Mouse (Mus musculus) midbrain, embryonic 15.5 days (tissue): ENCODE data around the gene Zfp940. TPM values are rescaled to one million over a fixed set of nuclear protein-coding genes. Genes with fewer than 3 reads are reported as not detected.

ENCODE experiments used
- ATAC-seq: fragments of 200-750 bp; cut with Nextera tagmentation; replicated peaks from 2 replicates; pipeline ENCODE4 v1.8.0; 2017; ENCODE audit warnings: moderate TSS enrichment
- H3K27ac ChIP-seq: fragments of 300-500 bp; sonication (generic); 2 replicates; pipeline ENCODE4 v1.5.1; 2015; ENCODE audit warnings: mild to moderate bottlenecking, inconsistent platforms
- H3K27me3 ChIP-seq: fragments of 300-500 bp; sonication (generic); replicated peaks from 2 replicates; pipeline ENCODE4 v1.6.1; 2015; ENCODE audit warnings: inconsistent platforms
- H3K36me3 ChIP-seq: fragments of 300-500 bp; sonication (generic); replicated peaks from 2 replicates; pipeline ENCODE4 v1.6.1; 2015; ENCODE audit warnings: inconsistent platforms
- H3K4me1 ChIP-seq: fragments of 300-500 bp; sonication (generic); 2 replicates; pipeline ENCODE4 v1.6.1; 2015; ENCODE audit warnings: inconsistent platforms
- H3K4me2 ChIP-seq: fragments of 300-500 bp; sonication (generic); 2 replicates; pipeline ENCODE4 v1.6.1; 2015; ENCODE audit warnings: inconsistent platforms, mild to moderate bottlenecking, moderate library complexity
- H3K4me3 ChIP-seq: fragments of 300-500 bp; sonication (generic); 2 replicates; pipeline ENCODE4 v1.5.1; 2015; ENCODE audit warnings: mild to moderate bottlenecking, inconsistent platforms
- H3K9ac ChIP-seq: fragments of 300-500 bp; sonication (generic); 2 replicates; pipeline ENCODE4 v1.6.1; 2015; ENCODE audit warnings: mild to moderate bottlenecking, inconsistent platforms
- H3K9me3 ChIP-seq: fragments of 300-500 bp; sonication (generic); 2 replicates; pipeline ENCODE4 v1.6.1; 2016; ENCODE audit warnings: inconsistent platforms
- WGBS: fragments of 180-500 bp; shearing (Covaris S2); methylation state at CpG from one replicate; pipeline ENCODE4 v1.1.7; 2015; ENCODE audit warnings: mixed read lengths; 5-methylcytosine and 5-hydroxymethylcytosine counted together
- polyA plus RNA-seq: library from polyadenylated mRNA; unstranded; fragments of >200 nt; fragmentation: Nextera tagmentation; extraction: Ambion mirVana; gene quantifications from 2 replicates; pipeline ENCODE4 v1.2.1, GENCODE M21; 2015

Gene Zfp940
- polyA plus RNA-seq, 1 experiment from 2014 or later, result 15.3 TPM

- Histone ChIP-seq H3K9ac (no peak overlapping the region), H3K36me3 (peaks cover 26% of the 10 kb centered on the region), H3K27me3 (no peaks in the 10 kb centered on the region), H3K4me3 (no peak overlapping the region), H3K9me3 (no peaks in the 10 kb centered on the region), H3K4me2 (no peak overlapping the region), H3K4me1 (no peaks in the 10 kb centered on the region), H3K27ac (no peak overlapping the region)
- 100% methylated on average over 1 of the region's 1 CpGs for WGBS
- no peak for ATAC-seq
Observed at GRCm38 (mm10) chr7:29842105-29842504, 11.4 kb downstream of the Zfp940 start.

GRCm38 (mm10) chr7:29839256-29839655 lies 14.2 kb downstream of the Zfp940 start:
- no peak overlapping the region for H3K27ac ChIP-seq
- no peak overlapping the region for H3K4me2 ChIP-seq
- WGBS, result 88% methylated on average over 3 of the region's 3 CpGs
- no peaks in the 10 kb centered on the region for H3K4me1 ChIP-seq
- no peak overlapping the region for H3K9ac ChIP-seq
- no peak for ATAC-seq
- no peaks in the 10 kb centered on the region for H3K9me3 ChIP-seq
- H3K4me3 ChIP-seq, result no peak overlapping the region
- peaks cover 9% of the 10 kb centered on the region for H3K36me3 ChIP-seq
- no peaks in the 10 kb centered on the region for H3K27me3 ChIP-seq

GRCm38 (mm10) chr7:29836816-29837215 lies 16.7 kb downstream of the Zfp940 start:
- peaks cover 15% of the 10 kb centered on the region for H3K36me3 ChIP-seq
- no peak overlapping the region for H3K9ac ChIP-seq
- H3K4me3 ChIP-seq, result no peak overlapping the region
- 96% methylated on average over 1 of the region's 1 CpGs for whole genome bisulfite sequencing
- no peak for ATAC-seq
- no peaks in the 10 kb centered on the region for H3K4me1 ChIP-seq
- no peaks in the 10 kb centered on the region for H3K27me3 ChIP-seq
- H3K9me3 ChIP-seq, result no peaks in the 10 kb centered on the region
- no peak overlapping the region for H3K4me2 ChIP-seq
- no peak overlapping the region for H3K27ac ChIP-seq

- 86% methylated on average over 12 of the region's 12 CpGs for WGBS
- Histone ChIP-seq H3K27me3 (no peaks in the 10 kb centered on the region), H3K4me2 (no peak overlapping the region), H3K9me3 (no peaks in the 10 kb centered on the region), H3K27ac (no peak overlapping the region), H3K4me1 (no peaks in the 10 kb centered on the region), H3K4me3 (no peak overlapping the region), H3K36me3 (peaks cover 56% of the 10 kb centered on the region), H3K9ac (no peak overlapping the region)
- ATAC-seq, result no peak
Observed at GRCm38 (mm10) chr7:29829804-29830203, 23.7 kb downstream of the Zfp940 start.

- Histone ChIP-seq H3K36me3 (peaks cover 59% of the 10 kb centered on the region), H3K27ac (no peak overlapping the region), H3K27me3 (no peaks in the 10 kb centered on the region), H3K9me3 (no peaks in the 10 kb centered on the region), H3K4me1 (no peaks in the 10 kb centered on the region), H3K4me2 (no peak overlapping the region), H3K4me3 (no peak overlapping the region), H3K9ac (no peak overlapping the region)
- ATAC-seq, result no peak
- WGBS, result 96% methylated on average over 12 of the region's 12 CpGs
Observed at GRCm38 (mm10) chr7:29828001-29828400, 25.5 kb downstream of the Zfp940 start.

- Histone ChIP-seq H3K27ac (peak overlapping the region; percentile 78), H3K9ac (peak overlapping the region; percentile 59), H3K4me2 (peak overlapping the region; percentile 69), H3K4me3 (peak overlapping the region; percentile 57), H3K36me3 (peaks cover 14% of the 10 kb centered on the region; the same call in 1 of the 2 replicates), H3K27me3 (no peaks in the 10 kb centered on the region), H3K9me3 (no peaks in the 10 kb centered on the region), H3K4me1 (peaks cover 47% of the 10 kb centered on the region)
- under 1% methylated on average over 12 of the region's 12 CpGs for WGBS
- peak; percentile 75 for ATAC-seq
Observed at GRCm38 (mm10) chr7:29818619-29819254, 34.7 kb downstream of the Zfp940 start.

GRCm38 (mm10) chr7:29815910-29816429 lies 37.5 kb downstream of the Zfp940 start, which contains the start of gene Zfp790:
Zfp790 (plus strand) TSS chr7:29816114.
- WGBS, result 0% methylated on average over 26 of the region's 26 CpGs
- Histone ChIP-seq H3K9me3 (no peaks in the 10 kb centered on the region), H3K4me3 (peak within 1 kb of the TSS; percentile 73), H3K27ac (peak within 1 kb of the TSS; percentile 88), H3K36me3 (no peaks in the 10 kb centered on the region), H3K27me3 (no peaks in the 10 kb centered on the region), H3K9ac (peak within 1 kb of the TSS; percentile 73), H3K4me2 (peak within 1 kb of the TSS; percentile 69), H3K4me1 (peaks cover 47% of the 10 kb centered on the region)
- ATAC-seq, result peak; percentile 95

GRCm38 (mm10) chr7:29815061-29815784 lies 38.2 kb downstream of the Zfp940 start:
- Histone ChIP-seq H3K9ac (peak overlapping the region; percentile 73), H3K4me1 (peaks cover 44% of the 10 kb centered on the region), H3K27me3 (no peaks in the 10 kb centered on the region), H3K36me3 (no peaks in the 10 kb centered on the region), H3K9me3 (no peaks in the 10 kb centered on the region; the same call in 1 of the 2 replicates), H3K4me3 (peak overlapping the region; percentile 73), H3K4me2 (peak overlapping the region; percentile 69), H3K27ac (peak overlapping the region; percentile 88)
- peak; percentile 57 for ATAC-seq
- WGBS, result under 1% methylated on average over 12 of the region's 12 CpGs

GRCm38 (mm10) chr7:29814381-29814780 lies 39.1 kb downstream of the Zfp940 start:
- H3K4me1 ChIP-seq, result peaks cover 35% of the 10 kb centered on the region
- peak overlapping the region; percentile 73 for H3K4me3 ChIP-seq
- H3K4me2 ChIP-seq, result peak overlapping the region; percentile 69
- no peaks in the 10 kb centered on the region for H3K36me3 ChIP-seq
- 89% methylated on average over 2 of the region's 2 CpGs for WGBS
- no peak overlapping the region for H3K27ac ChIP-seq
- no peak for ATAC-seq
- H3K9me3 ChIP-seq, result no peaks in the 10 kb centered on the region; the same call in 1 of the 2 replicates
- H3K27me3 ChIP-seq, result no peaks in the 10 kb centered on the region
- H3K9ac ChIP-seq, result no peak overlapping the region; the same call in 1 of the 2 replicates

- Histone ChIP-seq H3K27me3 (no peaks in the 10 kb centered on the region), H3K27ac (no peak overlapping the region), H3K4me3 (no peak overlapping the region), H3K9me3 (no peaks in the 10 kb centered on the region; the same call in 1 of the 2 replicates), H3K4me1 (peaks cover 19% of the 10 kb centered on the region), H3K9ac (no peak overlapping the region), H3K4me2 (no peak overlapping the region), H3K36me3 (no peaks in the 10 kb centered on the region)
- WGBS, result 93% methylated on average over 1 of the region's 1 CpGs
- no peak for ATAC-seq
Observed at GRCm38 (mm10) chr7:29812244-29812643, 41.2 kb downstream of the Zfp940 start.

- Histone ChIP-seq H3K27ac (no peak overlapping the region), H3K27me3 (no peaks in the 10 kb centered on the region), H3K9ac (no peak overlapping the region), H3K9me3 (no peaks in the 10 kb centered on the region; the same call in 1 of the 2 replicates), H3K4me3 (no peak overlapping the region), H3K36me3 (no peaks in the 10 kb centered on the region), H3K4me2 (no peak overlapping the region), H3K4me1 (no peaks in the 10 kb centered on the region)
- WGBS, result 77% methylated on average over 5 of the region's 5 CpGs
- ATAC-seq, result no peak
Observed at GRCm38 (mm10) chr7:29807046-29807445, 46.4 kb downstream of the Zfp940 start.

- no peak for ATAC-seq
- H3K9ac ChIP-seq, result no peak overlapping the region
Observed at GRCm38 (mm10) chr7:29792906-29793305, 60.6 kb downstream of the Zfp940 start.

More at GRCm38 (mm10) chr7:29792906-29793305, 60.6 kb downstream of the Zfp940 start:
- Histone ChIP-seq H3K4me2 (no peak overlapping the region), H3K27ac (no peak overlapping the region), H3K4me1 (no peaks in the 10 kb centered on the region), H3K9me3 (no peaks in the 10 kb centered on the region), H3K36me3 (peaks cover 66% of the 10 kb centered on the region), H3K27me3 (no peaks in the 10 kb centered on the region), H3K4me3 (no peak overlapping the region)
- WGBS, result 44% methylated on average over 27 of the region's 27 CpGs
